Mouse (Mus musculus) lung, postnatal 0 days (tissue): ENCODE measurements at regions not wholly inside any gene's neighbourhood (a gene's known extent, or its start where the extent isn't known, plus 50 kb on each side); places are given as distances from the start of the nearest gene placed in this dataset.
A peak's percentile ranks its signal among the peaks of the same experiment; 100 is the strongest.
"Not testable (repeated sequence)": the region's sequence is repeated elsewhere in the genome, so short reads cannot be mapped to it uniquely, and the experiment has no call there.

Source experiments
- ATAC-seq: fragments of 200-750 bp; cut with Nextera tagmentation; 2 replicates; pipeline ENCODE4 v1.8.0; 2017; ENCODE audit warnings: moderate library complexity
- DNase-seq: peaks from one replicate; pipeline ENCODE4 v3.0.0-alpha.2; 2016; ENCODE audit warnings: low spot score
- H3K27ac ChIP-seq: fragments of 300-500 bp; sonication (generic); 2 replicates; pipeline ENCODE4 v1.5.1; 2014; ENCODE audit warnings: antibody characterized with exemption, mild to moderate bottlenecking, low read length, mixed read lengths
- H3K27me3 ChIP-seq: fragments of 300-500 bp; sonication (generic); replicated peaks from 2 replicates; pipeline ENCODE4 v1.6.1; 2014; ENCODE audit warnings: low read length, mixed read lengths; ENCODE audit not compliant: insufficient read depth
- H3K36me3 ChIP-seq: fragments of 300-500 bp; sonication (generic); 2 replicates; pipeline ENCODE4 v1.6.1; 2014; ENCODE audit warnings: low read length, mixed read lengths; ENCODE audit not compliant: insufficient read depth
- H3K4me1 ChIP-seq: fragments of 300-500 bp; sonication (generic); 2 replicates; pipeline ENCODE4 v1.6.1; 2014; ENCODE audit warnings: antibody characterized with exemption, low read depth, low read length, mixed read lengths; ENCODE audit not compliant: insufficient read depth
- H3K4me2 ChIP-seq: fragments of 300-500 bp; sonication (generic); replicated peaks from 2 replicates; pipeline ENCODE4 v1.6.1; 2014; ENCODE audit warnings: low read depth, mild to moderate bottlenecking, low read length, moderate library complexity, mixed read lengths
- H3K4me3 ChIP-seq: fragments of 300-500 bp; sonication (generic); 2 replicates; pipeline ENCODE4 v1.5.1; 2014; ENCODE audit warnings: low read depth, low read length
- H3K9ac ChIP-seq: fragments of 300-500 bp; sonication (generic); replicated peaks from 2 replicates; pipeline ENCODE4 v1.6.1; 2014; ENCODE audit warnings: low read depth, mild to moderate bottlenecking
- H3K9me3 ChIP-seq: fragments of 300-500 bp; sonication (generic); 2 replicates; pipeline ENCODE4 v1.6.1; 2016; ENCODE audit warnings: low read length, mixed read lengths
- CTCF ChIP-seq: IDR thresholded peaks from 2 replicates; pipeline ENCODE4 v1.5.1; 2016; ENCODE audit warnings: antibody characterized with exemption, mild to moderate bottlenecking
- EP300 ChIP-seq: IDR thresholded peaks from 2 replicates; pipeline ENCODE4 v1.6.1; 2016; ENCODE audit warnings: antibody characterized with exemption, mild to moderate bottlenecking, control low read depth
- WGBS: fragments of 180-500 bp; shearing (Covaris S2); extraction: QIAGEN DNeasy Blood & Tissue Kit; methylation state at CpG from one replicate; pipeline ENCODE4 v1.1.7; 2014; 5-methylcytosine and 5-hydroxymethylcytosine counted together

DNA sequence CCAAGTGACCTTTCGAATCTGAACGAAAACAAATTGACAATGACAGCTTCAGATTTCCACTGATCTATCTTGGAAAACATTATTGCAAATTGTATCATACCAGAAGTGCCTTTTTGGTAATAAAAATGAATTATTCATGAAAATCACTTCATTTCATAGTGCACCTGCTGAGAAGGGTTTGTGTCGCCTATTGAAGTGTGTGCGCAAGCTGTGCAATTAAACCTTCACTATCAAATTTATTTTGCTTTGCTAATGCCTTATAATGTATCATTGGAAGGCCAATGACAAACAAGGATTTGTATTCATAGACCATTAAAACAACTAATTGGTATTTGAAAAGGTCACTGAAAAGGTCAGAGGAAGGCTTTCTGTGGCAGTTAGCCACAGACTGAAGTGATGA is 224.8 kb upstream of the Zfp960 start:
- H3K9ac ChIP-seq, result no peak overlapping the region
- H3K36me3 ChIP-seq, result no peaks in the 10 kb centered on the region
- DNase-seq (no peak), ATAC-seq (no peak)
- H3K9me3 ChIP-seq, result no peaks in the 10 kb centered on the region
- no peak for TF ChIP-seq EP300
- no peak for TF ChIP-seq CTCF
- no peaks in the 10 kb centered on the region for H3K4me1 ChIP-seq
- H3K27ac ChIP-seq, result no peak overlapping the region
- H3K27me3 ChIP-seq, result no peaks in the 10 kb centered on the region
- no peak overlapping the region for H3K4me3 ChIP-seq
- 89% methylated on average over 4 of the region's 4 CpGs for WGBS
- H3K4me2 ChIP-seq, result no peak overlapping the region

GRCm38 (mm10) chr17:16860771-16861170 is 203.1 kb upstream of the Zfp960 start:
- no peaks in the 10 kb centered on the region for H3K4me1 ChIP-seq
- WGBS, result 25% methylated on average over 1 of the region's 1 CpGs
- DNase-seq (no peak), ATAC-seq (no peak)
- H3K36me3 ChIP-seq, result no peaks in the 10 kb centered on the region
- no peaks in the 10 kb centered on the region for H3K27me3 ChIP-seq
- H3K4me2 ChIP-seq, result no peak overlapping the region
- TF ChIP-seq CTCF, result no peak
- no peak for TF ChIP-seq EP300
- no peaks in the 10 kb centered on the region for H3K9me3 ChIP-seq
- H3K4me3 ChIP-seq, result no peak overlapping the region
- no peak overlapping the region for H3K9ac ChIP-seq
- no peak overlapping the region for H3K27ac ChIP-seq

- Histone ChIP-seq H3K27me3 (no peaks in the 10 kb centered on the region), H3K9ac (no peak overlapping the region), H3K36me3 (no peaks in the 10 kb centered on the region), H3K4me3 (no peak overlapping the region), H3K27ac (no peak overlapping the region), H3K4me1 (no peaks in the 10 kb centered on the region), H3K4me2 (no peak overlapping the region), H3K9me3 (no peaks in the 10 kb centered on the region)
- ATAC-seq, result no peak
- peak; percentile 13 for DNase-seq
- TF ChIP-seq CTCF, result peak; percentile 62
- TF ChIP-seq EP300, result no peak
- 64% methylated on average over 2 of the region's 2 CpGs for WGBS
Observed at GRCm38 (mm10) chr17:16900791-16901190, 163.1 kb upstream of the Zfp960 start.

DNA sequence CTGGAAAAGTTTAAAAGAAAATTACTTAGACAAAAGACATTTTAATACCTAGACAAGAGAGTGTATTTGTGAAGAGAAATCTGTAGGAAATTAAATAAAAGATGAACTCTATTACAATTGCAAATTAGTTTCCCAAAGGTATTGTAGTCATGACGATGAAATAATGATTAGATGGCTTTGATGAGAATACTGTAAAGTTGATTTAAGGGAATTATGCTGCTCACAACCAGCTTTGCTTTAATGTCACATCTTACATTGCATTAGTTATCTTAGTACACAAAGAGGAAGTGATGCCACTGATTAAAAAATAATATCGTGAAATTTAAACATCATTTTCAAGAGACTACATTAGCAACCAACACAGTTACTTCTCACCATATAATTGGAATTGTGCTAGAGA is 145.7 kb upstream of the Zfp960 start:
- H3K9ac ChIP-seq, result no peak overlapping the region

DNA sequence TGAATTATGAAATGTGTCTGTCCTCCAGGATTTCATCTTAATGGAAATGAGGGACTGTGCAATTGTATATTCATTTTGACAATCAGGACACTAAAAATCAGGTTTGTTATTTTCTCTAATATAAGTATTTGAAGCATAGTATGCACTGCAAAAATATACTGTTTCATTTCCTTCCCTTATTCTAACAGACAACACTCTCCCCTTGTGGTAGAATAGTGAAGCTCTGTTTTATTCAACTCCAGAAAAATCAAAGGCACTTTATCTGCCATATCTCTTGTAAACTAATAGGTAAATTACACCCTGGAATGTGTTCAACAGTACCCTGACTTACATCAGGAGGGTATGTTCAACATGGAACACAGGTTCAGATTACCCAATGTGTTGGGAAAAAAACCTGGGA is 137.7 kb upstream of the Zfp960 start:
- Histone ChIP-seq H3K4me2 (no peak overlapping the region), H3K4me1 (no peaks in the 10 kb centered on the region), H3K36me3 (no peaks in the 10 kb centered on the region), H3K9ac (no peak overlapping the region), H3K27me3 (no peaks in the 10 kb centered on the region), H3K9me3 (no peaks in the 10 kb centered on the region), H3K27ac (no peak overlapping the region), H3K4me3 (no peak overlapping the region)
- no peak for DNase-seq
- TF ChIP-seq CTCF (peak; percentile 40), EP300 (no peak)
- ATAC-seq, result no peak

More for the DNA sequence above, 145.7 kb upstream of the Zfp960 start:
- Histone ChIP-seq H3K4me3 (no peak overlapping the region), H3K36me3 (no peaks in the 10 kb centered on the region), H3K4me2 (no peak overlapping the region), H3K27ac (no peak overlapping the region), H3K27me3 (no peaks in the 10 kb centered on the region), H3K4me1 (no peaks in the 10 kb centered on the region), H3K9me3 (no peaks in the 10 kb centered on the region)
- ATAC-seq (no peak), DNase-seq (no peak)
- TF ChIP-seq CTCF (no peak), EP300 (no peak)
- WGBS, result 86% methylated on average over 2 of the region's 2 CpGs

DNA sequence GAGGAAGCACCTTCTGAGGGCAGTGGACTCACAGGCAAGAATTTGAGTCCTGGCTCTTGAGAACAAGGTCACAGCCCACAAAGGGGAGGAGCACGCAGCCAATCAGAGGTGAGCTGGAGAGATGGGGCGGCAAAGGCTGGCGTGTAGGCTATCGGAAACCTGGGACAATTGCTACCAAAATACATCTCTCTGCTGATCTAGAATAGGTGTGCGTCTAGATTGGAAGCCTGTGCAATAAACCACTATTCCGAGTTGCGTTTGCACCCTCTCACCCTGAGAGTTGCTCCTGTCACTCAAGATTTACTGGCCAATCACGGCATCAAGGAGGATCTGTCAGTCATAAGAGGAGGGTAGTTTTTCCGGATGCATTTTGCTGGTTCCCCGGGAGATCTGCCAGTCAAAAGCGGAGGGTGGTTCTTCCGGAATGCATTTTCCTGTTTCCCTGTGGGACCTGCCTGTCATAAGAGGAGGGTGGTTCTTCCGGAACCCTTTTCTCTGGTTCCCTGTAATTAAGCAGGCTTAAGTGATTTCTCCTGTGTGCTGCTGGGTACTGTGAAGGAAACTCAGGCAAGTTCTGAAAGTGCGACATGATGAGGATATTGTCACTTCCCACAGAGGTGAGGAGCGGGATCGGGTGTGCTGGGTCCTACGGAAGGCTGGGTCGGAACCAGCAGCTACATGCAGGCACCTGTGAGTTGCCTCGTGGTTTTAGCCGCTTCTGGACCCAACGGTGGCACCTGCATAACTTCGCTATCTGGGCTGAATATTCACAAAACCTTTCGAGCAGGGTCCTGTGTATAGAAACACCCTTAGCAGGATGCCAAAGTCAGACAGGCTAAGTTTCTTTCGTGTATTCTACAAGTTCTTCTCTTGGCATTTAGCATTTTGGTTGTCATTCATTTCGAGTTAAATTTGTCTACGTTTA is 112.6 kb upstream of the Zfp960 start:
- WGBS, result 3% methylated on average over 22 of the region's 26 CpGs
- ATAC-seq (peak; percentile 100), DNase-seq (peak; percentile 98)
- H3K9me3 ChIP-seq, H3K4me1 ChIP-seq, H3K27me3 ChIP-seq, H3K36me3 ChIP-seq, H3K9ac ChIP-seq, H3K27ac ChIP-seq: not testable (repeated sequence)
- TF ChIP-seq CTCF, result peak; percentile 12; the same call in 1 of the 2 replicates
- Histone ChIP-seq H3K4me2 (peak overlapping the region; percentile 43; the same call in 1 of the 2 replicates), H3K4me3 (peak overlapping the region; percentile 47)

DNA sequence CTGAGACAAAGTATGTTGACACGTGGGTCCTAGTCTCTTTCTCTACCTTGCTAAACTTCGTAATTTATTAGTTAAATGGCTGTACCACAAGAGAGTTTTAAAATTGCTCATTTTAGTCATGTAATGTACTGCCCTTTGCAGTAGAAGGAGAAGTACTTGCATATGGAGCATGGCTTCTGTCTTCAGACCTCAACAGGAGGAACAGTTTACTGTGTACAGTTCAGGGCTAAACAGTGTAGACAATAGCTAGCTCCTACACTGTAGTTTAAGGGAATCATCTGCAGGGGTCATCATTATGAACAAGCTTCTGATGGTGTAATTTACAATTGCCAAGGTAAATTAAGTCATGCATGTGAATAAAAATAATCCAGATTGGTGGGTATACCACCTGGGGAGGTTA is 111.8 kb upstream of the Zfp960 start:
- WGBS, result 20% methylated on average over 2 of the region's 2 CpGs
- not testable (repeated sequence) for H3K36me3 ChIP-seq, DNase-seq, H3K4me1 ChIP-seq, H3K9ac ChIP-seq, H3K9me3 ChIP-seq, H3K27me3 ChIP-seq, ATAC-seq, H3K4me2 ChIP-seq, H3K27ac ChIP-seq
- peak overlapping the region; percentile 47; the same call in 1 of the 2 replicates for H3K4me3 ChIP-seq

GRCm38 (mm10) chr17:16997241-16997640 is 66.7 kb upstream of the Zfp960 start:
- 83% methylated on average over 21 of the region's 21 CpGs for WGBS
- not testable (repeated sequence) for H3K4me2 ChIP-seq, H3K27ac ChIP-seq, H3K4me3 ChIP-seq, H3K9ac ChIP-seq, H3K9me3 ChIP-seq, ATAC-seq, H3K4me1 ChIP-seq, H3K27me3 ChIP-seq, DNase-seq, H3K36me3 ChIP-seq

GRCm38 (mm10) chr17:17004632-17005265 is 59.2 kb upstream of the Zfp960 start:
- H3K27me3 ChIP-seq, H3K4me1 ChIP-seq, H3K9me3 ChIP-seq, H3K27ac ChIP-seq, H3K36me3 ChIP-seq: not testable (repeated sequence)
- H3K9ac ChIP-seq, result peak overlapping the region; percentile 52
- peak overlapping the region; percentile 46 for H3K4me3 ChIP-seq
- ATAC-seq, result peak; percentile 100
- peak; percentile 96 for DNase-seq
- H3K4me2 ChIP-seq, result peak overlapping the region; percentile 59
- 4% methylated on average over 16 of the region's 16 CpGs for WGBS
